Mouse (Mus musculus) C2C12 (cell line): Measurements from ENCODE around the gene Palmd.

Experiments
- CEBPB ChIP-seq: IDR thresholded peaks from one replicate; pipeline ENCODE4 v1.6.1; 2011; ENCODE audit warnings: low read depth, mild to moderate bottlenecking, control low read depth, moderate library complexity
- CTCF ChIP-seq: IDR thresholded peaks from one replicate; pipeline ENCODE4 v1.5.1; 2011; ENCODE audit not compliant: control insufficient read depth, insufficient read depth, insufficient read length
- FOSL1 ChIP-seq: IDR thresholded peaks from one replicate; pipeline ENCODE4 v1.8.0; 2011; ENCODE audit warnings: mild to moderate bottlenecking, low read length; ENCODE audit not compliant: poor library complexity, insufficient read depth, severe bottlenecking
- MAX ChIP-seq: IDR thresholded peaks from one replicate; pipeline ENCODE4 v1.6.1; 2011; ENCODE audit warnings: mild to moderate bottlenecking, control low read depth
- MYOD1 ChIP-seq: IDR thresholded peaks from one replicate; pipeline ENCODE4 v1.6.1; 2011; ENCODE audit warnings: low read depth; ENCODE audit not compliant: control insufficient read depth, insufficient read length
- MYOG ChIP-seq: IDR thresholded peaks from one replicate; pipeline ENCODE4 v1.6.1; 2011; ENCODE audit not compliant: control insufficient read depth, insufficient read length; ENCODE audit errors: extremely low read depth
- USF1 ChIP-seq: IDR thresholded peaks from one replicate; pipeline ENCODE4 v1.6.1; 2011; ENCODE audit warnings: low read depth, mild to moderate bottlenecking, control low read depth, moderate library complexity

DNA sequence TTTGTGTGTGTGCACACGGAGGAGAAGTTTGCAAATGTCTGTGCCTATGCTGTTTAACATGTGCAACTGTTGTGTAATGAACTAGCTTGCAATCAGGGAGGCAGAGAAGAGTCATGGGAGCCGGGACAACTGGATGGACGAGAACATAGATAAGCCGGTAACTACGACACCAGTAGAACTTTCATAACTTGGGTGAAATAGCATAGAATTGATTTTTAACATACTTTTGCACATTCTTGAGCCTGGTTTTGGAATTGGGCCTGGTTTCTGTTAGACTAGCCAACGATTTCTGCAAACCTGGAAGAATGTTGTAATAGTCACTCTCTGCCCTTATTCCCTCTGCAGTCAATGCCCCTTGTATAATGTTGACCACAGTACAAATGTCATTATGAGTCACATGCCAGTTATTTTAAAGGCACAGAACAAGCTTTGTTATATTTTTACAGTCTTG, 18.1 kb downstream of the Palmd start:
- no peak for TF ChIP-seq CTCF
- peak; percentile 60 for TF ChIP-seq USF1
- peak; percentile 91 for TF ChIP-seq CEBPB
- no peak for TF ChIP-seq MAX
- no peak for TF ChIP-seq MYOG
- no peak for TF ChIP-seq MYOD1
- peak; percentile 77 for TF ChIP-seq FOSL1
